Mouse (Mus musculus) CH12.LX (cell line): ENCODE results near the gene BC003965.

Experiments
- CTCF ChIP-seq, 2 experiments: IDR thresholded peaks in 1 of 2; conservative IDR thresholded peaks in 1 of 2; 2 replicates each; pipeline ENCODE4 v1.5.1; 2011 to 2012; ENCODE audit warnings: low read depth in 2 of 2, low read length in 2 of 2, improper control_type of control experiment in 1 of 2, inconsistent platforms in 1 of 2, mild to moderate bottlenecking in 1 of 2, moderate library complexity in 1 of 2
- MAZ ChIP-seq: IDR thresholded peaks from 2 replicates; pipeline ENCODE4 v1.6.1; 2012; ENCODE audit warnings: low read depth, mild to moderate bottlenecking, inconsistent platforms, low read length, improper control_type of control experiment, moderate library complexity
- MEF2A ChIP-seq: IDR thresholded peaks from 2 replicates; pipeline ENCODE4 v1.6.1; 2014; ENCODE audit warnings: low read depth, mild to moderate bottlenecking, inconsistent platforms, low read length, improper control_type of control experiment, borderline replicate concordance
- NRF1 ChIP-seq: IDR thresholded peaks from 2 replicates; pipeline ENCODE4 v1.6.1; 2014; ENCODE audit warnings: low read depth, mild to moderate bottlenecking, inconsistent platforms, low read length, improper control_type of control experiment, moderate library complexity
- ZKSCAN1 ChIP-seq: IDR thresholded peaks from 2 replicates; pipeline ENCODE4 v1.6.1; 2012; ENCODE audit warnings: low read depth, inconsistent platforms, low read length, improper control_type of control experiment, borderline replicate concordance

GRCm38 (mm10) chr17:25172558-25172957 lies 11.8 kb upstream of the BC003965 start:
- no peak for TF ChIP-seq CTCF (conservative IDR thresholded peaks at IDR 0.05 in 1 of 2, IDR thresholded peaks at IDR 0.05 in 1 of 2; ENCODE audit: low read depth in 2 of 2, low read length in 2 of 2)
- TF ChIP-seq MAZ = no peak
- no peak for TF ChIP-seq ZKSCAN1
- no peak for TF ChIP-seq MEF2A
- TF ChIP-seq NRF1 = no peak
